Mouse (Mus musculus): ENCODE measurements at regions not wholly inside any gene's neighbourhood (a gene's known extent, or its start where the extent isn't known, plus 50 kb on each side); places are given as distances from the start of the nearest gene placed in this dataset.
A peak's percentile ranks its signal among the peaks of the same experiment; 100 is the strongest.

GRCm38 (mm10) chr17:47156237-47156636, 145.9 kb upstream of the Ubr2 start:
- TF ChIP-seq CTCF (IDR thresholded peaks at IDR 0.05) = no peak
- H3K4me3 ChIP-seq = no peak overlapping the region
- intact Hi-C loops (cut with DNase I) = no loop called here
- peak overlapping the region; percentile 24; the same call in 1 of the 2 replicates for H3K27ac ChIP-seq
- peak in 1 of 2 experiments; percentile 12 for DNase-seq (ENCODE audit: extremely low spot score in 1 of 2, low spot score in 2 of 2)

- TF ChIP-seq CTCF (IDR thresholded peaks at IDR 0.05) = no peak
- H3K4me3 ChIP-seq = peak overlapping the region; percentile 44
- peak overlapping the region; percentile 87 for H3K27ac ChIP-seq
- intact Hi-C loops (cut with DNase I) = no loop called here
- DNase-seq (ENCODE audit: extremely low spot score in 1 of 2, low spot score in 2 of 2) = peak; percentile 40 to 58
Observed at GRCm38 (mm10) chr17:47151557-47152278, 141.4 kb upstream of the Ubr2 start.

GRCm38 (mm10) chr17:47151193-47151556, 140.8 kb upstream of the Ubr2 start:
- intact Hi-C loops (cut with DNase I) = no loop called here
- peak in 1 of 2 experiments; percentile 25 for DNase-seq (ENCODE audit: extremely low spot score in 1 of 2, low spot score in 2 of 2)
- peak overlapping the region; percentile 44 for H3K4me3 ChIP-seq
- peak overlapping the region; percentile 87 for H3K27ac ChIP-seq
- TF ChIP-seq CTCF (IDR thresholded peaks at IDR 0.05) = no peak

- peak overlapping the region; percentile 87 for H3K27ac ChIP-seq
- no peak for DNase-seq (ENCODE audit: extremely low spot score in 1 of 2, low spot score in 2 of 2)
- intact Hi-C loops (cut with DNase I) = no loop called here
- TF ChIP-seq CTCF (IDR thresholded peaks at IDR 0.05) = no peak
- H3K4me3 ChIP-seq = no peak overlapping the region
Observed at GRCm38 (mm10) chr17:47150636-47151035, 140.3 kb upstream of the Ubr2 start.

- intact Hi-C loops (cut with DNase I) = loop anchor here (10.0 kb wide), 1 partner anchor 355 kb away; the partner anchor contains the start of genes Ccnd3 and Taf8
- TF ChIP-seq CTCF (IDR thresholded peaks at IDR 0.05) = no peak
- Histone ChIP-seq H3K27ac (peak overlapping the region; percentile 50), H3K4me3 (no peak overlapping the region)
- no peak for DNase-seq (ENCODE audit: extremely low spot score in 1 of 2, low spot score in 2 of 2)
Observed at GRCm38 (mm10) chr17:47149662-47150061, 139.3 kb upstream of the Ubr2 start.

- H3K27ac ChIP-seq = no peak overlapping the region; the same call in 1 of the 2 replicates
- TF ChIP-seq CTCF (IDR thresholded peaks at IDR 0.05) = no peak
- intact Hi-C loops (cut with DNase I) = loop anchor here (10.0 kb wide), 1 partner anchor 356 kb away; the partner anchor contains the start of genes Ccnd3 and Taf8
- H3K4me3 ChIP-seq = no peak overlapping the region
- no peak for DNase-seq (ENCODE audit: extremely low spot score in 1 of 2, low spot score in 2 of 2)
Observed at GRCm38 (mm10) chr17:47149158-47149557, 138.8 kb upstream of the Ubr2 start.

GRCm38 (mm10) chr17:47146640-47147039, 136.3 kb upstream of the Ubr2 start:
- intact Hi-C loops (cut with DNase I) = loop anchor here (10.0 kb wide), 1 partner anchor 358 kb away; the partner anchor contains the start of genes Ccnd3 and Taf8
- no peak overlapping the region for H3K27ac ChIP-seq
- peak; percentile 61 for TF ChIP-seq CTCF (IDR thresholded peaks at IDR 0.05)
- DNase-seq (ENCODE audit: extremely low spot score in 1 of 2, low spot score in 2 of 2) = no peak
- no peak overlapping the region for H3K4me3 ChIP-seq

GRCm38 (mm10) chr17:47145590-47145989, 135.2 kb upstream of the Ubr2 start:
- intact Hi-C loops (cut with DNase I) = loop anchor here (10.0 kb wide), 1 partner anchor 359 kb away; the partner anchor contains the start of genes Ccnd3 and Taf8
- DNase-seq (ENCODE audit: extremely low spot score in 1 of 2, low spot score in 2 of 2) = no peak
- no peak overlapping the region for H3K27ac ChIP-seq
- no peak for TF ChIP-seq CTCF (IDR thresholded peaks at IDR 0.05)
- no peak overlapping the region for H3K4me3 ChIP-seq

- no peak for TF ChIP-seq CTCF (IDR thresholded peaks at IDR 0.05)
- peak overlapping the region; percentile 6; the same call in 1 of the 2 replicates for H3K27ac ChIP-seq
- H3K4me3 ChIP-seq = no peak overlapping the region; the same call in none of the 2 replicates
- intact Hi-C loops (cut with DNase I) = loop anchor here (5.0 to 10.0 kb wide), 4 partner anchors 32 to 360 kb away; partner anchors contain the start of genes Ccnd3 and Taf8
- no peak for DNase-seq (ENCODE audit: extremely low spot score in 1 of 2, low spot score in 2 of 2)
Observed at GRCm38 (mm10) chr17:47144996-47145395, 134.6 kb upstream of the Ubr2 start.

GRCm38 (mm10) chr17:47144460-47144859, 134.1 kb upstream of the Ubr2 start:
- DNase-seq (ENCODE audit: extremely low spot score in 1 of 2, low spot score in 2 of 2) = no peak
- intact Hi-C loops (cut with DNase I) = loop anchor here (5.0 to 10.0 kb wide), 4 partner anchors 33 to 360 kb away; partner anchors contain the start of genes Ccnd3 and Taf8
- H3K4me3 ChIP-seq = peak overlapping the region; percentile 80
- TF ChIP-seq CTCF (IDR thresholded peaks at IDR 0.05) = no peak
- peak overlapping the region; percentile 6 for H3K27ac ChIP-seq

GRCm38 (mm10) chr17:47143898-47144297, 133.5 kb upstream of the Ubr2 start:
- TF ChIP-seq CTCF (IDR thresholded peaks at IDR 0.05) = no peak
- no peak for DNase-seq (ENCODE audit: extremely low spot score in 1 of 2, low spot score in 2 of 2)
- peak overlapping the region; percentile 6 for H3K27ac ChIP-seq
- peak overlapping the region; percentile 80 for H3K4me3 ChIP-seq
- intact Hi-C loops (cut with DNase I) = loop anchor here (5.0 to 10.0 kb wide), 4 partner anchors 33 to 361 kb away; partner anchors contain the start of genes Ccnd3 and Taf8

GRCm38 (mm10) chr17:47142885-47143284, 132.5 kb upstream of the Ubr2 start:
- TF ChIP-seq CTCF (IDR thresholded peaks at IDR 0.05) = no peak
- Histone ChIP-seq H3K4me3 (peak overlapping the region; percentile 80), H3K27ac (peak overlapping the region; percentile 98; the same call in 1 of the 2 replicates)
- DNase-seq (ENCODE audit: extremely low spot score in 1 of 2, low spot score in 2 of 2) = no peak
- intact Hi-C loops (cut with DNase I) = loop anchor here (5.0 to 10.0 kb wide), 4 partner anchors 34 to 362 kb away; partner anchors contain the start of genes Ccnd3 and Taf8

Data from left cerebral cortex, adult 2 months (tissue).